Mouse (Mus musculus) urinary bladder, postnatal 14 days (tissue): ENCODE measurements around the gene Rpl13a.
"Not testable (repeated sequence)": the region's sequence is repeated elsewhere in the genome, so short reads cannot be mapped to it uniquely, and the experiment has no call there.

Source experiments
- DNase-seq: peaks from one replicate; pipeline ENCODE4 v3.0.0; 2021; ENCODE audit warnings: low spot score

Rpl13a gene

DNA sequence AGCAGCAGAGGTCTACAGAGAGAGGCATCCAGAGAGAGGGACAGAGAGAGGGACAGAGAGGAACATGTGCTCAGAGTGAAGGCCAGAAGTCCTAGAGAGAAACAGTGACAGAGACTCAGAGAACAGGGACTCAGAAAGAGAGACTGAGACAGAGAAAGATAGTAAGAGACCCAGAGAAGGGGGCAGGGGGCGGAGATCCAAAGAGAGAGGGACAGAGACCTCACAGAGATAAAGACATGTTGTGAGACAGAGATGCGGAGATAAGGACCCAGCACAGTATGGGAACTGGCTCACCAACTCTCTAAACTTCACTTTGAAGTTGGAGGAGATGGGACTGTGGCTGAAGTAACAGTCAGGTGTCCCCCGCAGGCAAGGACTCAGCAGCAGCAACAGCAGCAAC is 6.8 kb upstream of the Rpl13a start:
- DNase-seq: no peak

DNA sequence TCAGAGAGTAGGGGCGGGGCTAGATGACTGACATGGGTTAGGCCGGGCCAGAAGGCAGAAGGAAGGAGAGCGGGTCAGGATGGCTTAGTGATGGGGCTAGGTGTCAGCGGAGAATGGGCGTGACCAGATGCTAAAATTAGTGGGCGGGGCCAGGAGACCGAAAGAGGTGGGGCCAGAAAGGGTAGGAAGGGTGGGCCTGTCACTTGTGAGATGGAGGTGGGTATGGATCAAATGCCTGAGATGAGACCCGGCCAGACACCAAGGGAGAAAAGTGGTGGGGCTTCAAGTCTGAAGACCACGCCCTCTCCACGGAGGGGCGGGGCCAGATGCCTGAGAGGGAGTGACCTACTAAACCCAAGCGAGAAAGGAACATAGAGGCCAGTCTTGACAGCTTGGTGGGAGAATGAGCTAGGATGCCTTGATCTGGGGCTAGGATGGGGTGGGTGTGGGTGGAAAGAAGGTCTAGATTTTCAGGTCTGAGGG is 6.0 kb upstream of the Rpl13a start:
- no peak for DNase-seq

DNA sequence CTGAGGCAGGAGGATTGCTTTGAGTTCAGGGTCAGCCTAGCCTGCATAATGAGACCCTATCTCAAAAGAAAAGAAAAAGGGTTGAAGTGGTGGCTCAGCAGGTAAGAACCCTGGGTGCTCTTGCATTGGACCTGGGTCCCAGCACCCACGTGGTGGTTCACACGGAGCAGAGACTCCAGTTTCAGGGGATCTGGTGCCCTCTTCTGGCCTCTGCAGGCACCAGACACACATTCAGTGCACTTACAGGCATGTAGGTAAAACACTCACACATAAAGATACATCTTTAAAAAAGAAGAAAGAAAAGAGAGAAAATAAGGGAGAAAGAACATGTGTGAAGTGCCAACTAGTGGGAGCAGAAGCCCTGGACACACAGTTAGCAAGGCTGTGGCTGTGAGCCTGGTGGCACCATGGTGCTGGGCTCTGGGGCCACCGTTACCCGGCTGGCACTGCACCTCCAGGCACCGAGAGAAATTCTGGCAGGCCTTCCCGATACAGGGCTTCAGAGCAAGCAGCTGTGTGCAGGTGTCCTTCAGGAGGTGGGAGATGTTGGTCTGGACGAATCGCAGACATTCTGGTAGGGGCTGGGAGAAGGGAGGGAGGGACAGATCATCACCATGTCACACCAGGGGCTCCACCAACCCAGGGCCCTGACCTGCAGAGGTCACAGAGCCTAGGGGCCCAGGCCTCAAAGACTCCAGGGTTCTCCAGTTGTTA is 5.0 kb upstream of the Rpl13a start:
- DNase-seq: no peak

DNA sequence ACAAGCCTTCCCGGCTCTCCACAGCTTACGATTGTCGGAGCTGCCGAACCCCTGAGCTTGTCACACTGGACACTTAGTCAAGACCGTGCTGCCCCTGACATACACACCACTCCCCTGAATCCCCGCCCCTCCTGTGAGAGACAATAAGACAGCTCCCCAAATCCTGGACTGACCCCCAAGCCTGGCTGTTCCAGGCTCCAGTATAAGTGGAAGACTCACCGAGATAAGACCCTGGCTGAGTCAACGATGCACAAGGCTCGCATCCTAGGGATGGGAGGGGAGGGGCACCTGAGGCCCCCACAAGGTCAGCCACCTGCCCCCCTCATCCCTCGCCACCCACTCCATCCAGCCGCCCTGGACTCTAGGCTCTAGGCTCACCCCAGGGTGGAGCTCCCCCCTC is 3.3 kb upstream of the Rpl13a start:
- DNase-seq: no peak

DNA sequence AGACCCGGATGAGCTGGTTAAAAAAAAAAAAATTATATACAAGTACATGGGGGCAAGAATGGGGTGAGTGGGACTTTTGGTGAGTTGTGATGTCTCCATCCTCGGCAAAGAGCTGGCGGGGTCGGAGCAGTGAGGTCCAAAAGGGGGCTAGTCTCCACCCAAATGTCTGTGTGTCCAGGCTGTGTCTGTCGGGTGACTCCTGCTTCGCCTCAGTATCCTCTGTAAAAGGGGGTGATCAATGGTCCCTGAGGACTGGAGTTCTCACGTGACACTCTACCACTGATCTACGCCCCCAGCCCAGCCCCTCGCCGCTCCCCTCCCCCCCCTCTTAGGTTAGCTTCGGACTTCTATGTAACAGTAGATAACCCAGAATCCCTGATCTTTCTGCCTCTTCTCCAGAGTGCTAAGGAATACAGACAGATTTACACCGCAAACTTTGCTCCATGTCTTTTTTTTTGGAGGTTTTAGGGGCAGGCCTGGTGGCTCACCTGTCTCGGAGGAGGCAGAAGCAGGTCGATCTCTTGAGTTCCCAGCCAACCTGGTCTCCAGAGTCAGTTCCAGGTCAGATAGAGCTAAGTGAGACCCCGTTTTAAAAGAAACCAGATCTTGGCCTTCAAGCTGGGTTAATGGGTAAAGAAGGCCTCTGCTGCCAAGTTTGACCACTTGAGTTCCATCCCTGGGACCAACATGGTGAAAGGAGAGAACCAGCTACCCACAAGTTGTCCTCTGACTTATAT is 1.4 kb upstream of the Rpl13a start:
- DNase-seq: no peak

DNA sequence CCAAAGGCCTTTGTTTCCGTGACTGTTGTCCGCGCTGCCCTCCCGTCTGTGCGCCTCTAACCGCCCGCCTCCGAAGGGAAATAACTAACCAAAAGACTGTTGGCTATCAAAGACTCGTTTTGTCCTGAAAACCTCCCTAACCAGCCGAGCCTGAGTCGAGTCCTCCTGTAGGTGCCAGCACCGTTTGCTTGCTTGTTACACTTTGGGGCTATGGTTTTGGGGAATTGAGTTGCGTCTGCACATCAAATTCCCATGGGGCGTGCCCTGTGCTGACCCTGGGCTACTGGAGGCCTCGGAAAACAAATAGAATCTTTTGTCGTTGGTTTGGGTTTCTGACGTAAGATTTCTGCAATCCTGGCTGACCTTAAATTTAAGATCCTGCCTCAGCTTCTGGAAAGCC is 757 bp upstream of the Rpl13a start:
- no peak for DNase-seq

DNA sequence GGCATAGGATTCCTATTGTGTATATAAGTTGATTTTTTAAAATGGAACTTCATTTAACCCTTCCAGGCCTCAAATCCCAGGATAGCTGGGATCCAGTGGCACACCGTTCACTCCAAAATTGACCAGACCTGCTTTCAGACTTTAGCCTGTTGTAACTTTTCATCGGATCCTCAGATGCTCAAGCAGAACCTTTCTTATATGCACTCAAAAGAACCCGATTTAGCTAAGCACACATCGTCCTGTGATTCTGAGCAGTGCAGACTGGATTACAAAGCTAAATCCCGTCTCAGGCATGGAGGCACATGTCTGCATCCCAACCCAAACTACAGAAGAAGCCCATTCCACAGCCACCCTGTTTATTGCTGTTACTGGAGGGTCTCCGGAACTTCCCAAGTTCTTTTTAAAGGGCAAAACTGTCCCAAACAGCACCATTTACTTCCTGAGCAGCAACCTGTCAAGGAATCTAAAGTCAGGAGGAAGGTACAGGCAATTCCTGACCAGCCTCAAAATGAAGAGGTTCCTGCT is 799 bp downstream of the Rpl13a start:
- no peak for DNase-seq

DNA sequence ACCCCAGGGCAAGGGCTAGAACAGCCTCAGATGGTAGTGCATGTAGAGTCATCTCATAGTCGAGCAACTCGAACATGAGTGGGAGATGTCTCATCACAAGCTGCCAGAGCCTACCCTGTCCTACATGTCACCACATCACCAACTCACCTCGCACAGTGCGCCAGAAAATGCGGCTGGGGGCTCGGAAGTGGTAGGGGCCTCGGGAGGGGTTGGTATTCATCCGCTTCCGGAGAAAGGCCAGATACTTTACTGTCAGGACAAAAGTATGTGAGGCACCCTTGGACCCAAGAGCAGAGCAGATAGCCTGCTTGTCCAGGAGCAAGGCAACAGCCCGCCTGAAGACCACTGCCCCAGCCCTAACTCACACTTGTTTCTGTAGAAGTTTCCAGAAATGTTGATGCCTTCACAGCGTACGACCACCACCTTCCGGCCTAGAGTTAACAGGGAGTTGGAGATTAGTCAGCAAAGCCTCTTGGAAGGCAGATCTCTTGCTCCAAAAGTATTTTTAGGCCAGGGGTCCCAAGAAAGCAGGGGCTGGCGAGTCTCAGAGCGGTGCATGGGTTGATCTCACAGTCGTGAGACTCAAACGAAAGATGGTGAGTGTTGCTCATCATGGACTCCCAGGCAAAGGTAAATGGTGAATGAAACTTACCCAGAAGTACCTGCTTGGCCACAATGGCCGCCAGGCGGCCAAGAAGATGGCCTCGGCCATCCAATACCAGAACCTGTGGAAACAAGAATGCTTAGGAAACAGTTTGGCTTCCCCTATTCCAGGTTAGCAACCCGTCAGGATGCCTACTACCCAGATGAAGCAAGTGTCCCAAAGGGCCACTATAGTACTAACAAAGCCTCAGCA is 1.5 kb downstream of the Rpl13a start:
- DNase-seq: no peak

DNA sequence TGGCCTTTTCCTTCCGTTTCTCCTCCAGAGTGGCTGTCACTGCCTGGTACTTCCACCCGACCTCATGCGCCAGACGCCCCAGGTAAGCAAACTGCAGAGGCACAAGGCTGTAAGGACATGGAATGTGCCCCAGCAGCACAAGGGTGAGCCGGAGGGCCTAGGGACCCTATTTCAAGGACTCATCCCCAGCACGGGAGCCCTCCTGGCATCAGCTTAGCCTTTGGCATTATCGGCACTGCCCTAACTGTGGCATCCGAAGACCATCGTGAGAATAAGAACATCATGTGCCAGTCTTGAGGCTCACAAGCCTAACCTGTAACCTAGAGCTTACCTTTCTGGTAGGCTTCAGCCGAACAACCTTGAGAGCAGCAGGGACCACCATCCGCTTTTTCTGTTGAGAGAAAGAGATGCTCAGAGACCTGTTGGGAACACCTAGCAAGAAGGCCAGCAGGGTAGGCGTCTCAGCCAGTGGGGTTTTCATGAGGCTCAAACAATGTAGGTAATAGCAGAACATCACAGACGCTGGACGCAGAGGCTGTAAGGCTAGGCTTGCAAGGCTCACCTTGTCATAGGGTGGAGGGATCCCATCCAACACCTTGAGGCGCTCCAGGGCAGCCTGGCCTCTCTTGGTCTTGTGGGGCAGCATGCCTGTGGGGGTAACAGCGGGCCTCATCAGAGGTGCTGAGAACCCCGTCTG is 2.3 kb downstream of the Rpl13a start:
- DNase-seq: no peak

DNA sequence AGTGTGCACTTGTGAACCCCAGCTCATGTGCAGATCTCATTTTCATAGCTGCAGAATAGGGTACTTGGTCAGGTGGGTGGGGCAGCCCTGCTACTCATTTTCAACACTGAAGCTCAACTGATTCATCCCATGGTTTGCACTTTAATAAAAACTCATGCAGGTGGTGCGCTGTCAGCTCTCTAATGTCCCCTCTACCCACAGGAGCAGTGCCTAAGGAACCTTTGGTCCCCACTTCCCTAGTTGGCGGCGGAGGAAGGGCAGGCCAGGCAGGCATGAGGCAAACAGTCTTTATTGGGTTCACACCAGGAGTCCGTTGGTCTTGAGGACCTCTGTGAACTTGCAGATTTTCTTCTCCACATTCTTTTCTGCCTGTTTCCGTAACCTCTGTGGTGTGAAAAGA is 2.9 kb downstream of the Rpl13a start:
- not testable (repeated sequence) for DNase-seq

DNA sequence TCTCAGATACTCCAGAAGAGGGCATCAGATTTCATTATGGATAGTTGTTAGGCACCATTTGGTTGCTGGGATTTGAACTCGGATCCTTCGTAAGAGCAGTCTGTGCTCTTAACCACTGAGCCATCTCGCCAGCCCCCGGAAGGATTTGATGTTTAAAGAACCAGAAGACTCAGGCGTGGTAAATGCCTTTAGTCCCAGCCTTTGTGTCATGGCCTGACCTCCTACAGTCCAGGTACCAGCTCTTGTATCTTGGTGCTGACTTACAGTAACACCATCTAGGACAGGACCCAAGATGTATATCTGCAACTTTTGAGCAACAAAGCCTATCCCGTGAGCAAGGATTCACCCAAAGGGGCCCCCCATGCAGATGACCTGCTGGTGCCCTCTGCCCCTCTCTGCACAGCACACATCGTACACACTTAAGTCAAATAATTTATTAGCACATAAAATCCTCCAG is 3.4 kb downstream of the Rpl13a start:
- no peak for DNase-seq

DNA sequence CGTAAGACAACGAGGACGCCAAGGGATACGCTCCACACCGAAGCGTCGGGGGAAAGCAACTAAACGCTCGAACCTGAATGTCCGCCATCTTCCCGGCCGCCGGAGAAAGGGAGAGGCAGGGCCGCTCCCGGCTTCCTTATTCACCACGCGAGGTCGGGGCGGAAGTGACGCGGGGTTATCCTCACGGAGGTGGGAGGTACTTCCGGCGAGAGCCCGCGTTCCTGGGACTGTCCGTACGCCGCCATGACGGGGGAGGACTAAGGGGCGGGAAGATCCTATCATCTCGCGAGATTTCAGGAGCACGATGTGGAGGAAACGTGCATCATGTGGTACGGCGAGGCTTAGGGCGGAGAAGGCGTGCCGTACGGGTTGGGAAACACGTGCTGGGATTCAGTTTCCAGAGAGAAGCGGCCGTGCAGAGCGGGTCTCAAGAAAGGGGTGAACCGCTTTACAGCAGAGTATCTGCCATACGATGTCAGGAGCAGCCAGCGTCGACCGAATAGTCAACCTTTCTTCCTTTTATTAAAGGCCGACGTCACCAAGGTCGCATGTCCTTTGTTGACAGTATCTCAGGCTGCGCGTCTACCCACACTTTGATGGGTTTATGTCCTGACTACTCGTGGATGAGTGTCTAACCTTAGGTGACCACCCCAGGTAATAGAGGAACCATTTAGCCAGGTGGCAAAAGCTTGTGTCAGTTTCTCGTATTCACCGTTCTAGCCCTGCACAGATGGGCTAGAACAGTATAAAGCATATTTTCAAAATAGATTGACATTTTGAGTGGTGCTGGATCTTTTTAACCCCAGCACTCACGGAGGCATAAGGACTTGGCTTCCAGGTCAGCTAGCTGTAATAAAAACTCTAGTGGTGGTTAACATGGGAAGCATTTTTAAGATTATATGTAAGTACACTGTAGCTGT is 4.1 kb downstream of the Rpl13a start, which contains the start of gene Rps11:
Gene Rps11, minus strand, starts transcription at position 216 of the 920 bp plus-strand sequence.
- peak; percentile 99 for DNase-seq

DNA sequence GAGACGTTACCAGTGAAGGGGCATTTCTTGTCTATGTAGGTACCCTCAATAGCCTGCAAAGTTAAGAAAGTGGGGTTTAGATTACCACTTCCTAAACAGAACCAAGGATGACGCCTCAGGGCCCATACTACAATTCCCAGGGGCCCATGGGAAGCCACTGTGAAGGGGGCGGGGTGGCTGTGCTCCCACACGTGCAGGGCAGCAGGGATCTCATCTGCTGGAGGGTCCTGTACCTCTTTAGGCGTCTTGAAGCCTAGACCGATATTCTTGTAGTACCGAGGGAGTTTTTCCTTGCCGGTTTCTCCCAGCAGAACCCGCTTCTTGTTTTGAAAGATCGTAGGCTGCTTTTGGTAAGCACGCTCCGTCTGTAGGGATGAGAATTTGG is 5.4 kb downstream of the Rpl13a start:
- DNase-seq: peak; percentile 41

DNA sequence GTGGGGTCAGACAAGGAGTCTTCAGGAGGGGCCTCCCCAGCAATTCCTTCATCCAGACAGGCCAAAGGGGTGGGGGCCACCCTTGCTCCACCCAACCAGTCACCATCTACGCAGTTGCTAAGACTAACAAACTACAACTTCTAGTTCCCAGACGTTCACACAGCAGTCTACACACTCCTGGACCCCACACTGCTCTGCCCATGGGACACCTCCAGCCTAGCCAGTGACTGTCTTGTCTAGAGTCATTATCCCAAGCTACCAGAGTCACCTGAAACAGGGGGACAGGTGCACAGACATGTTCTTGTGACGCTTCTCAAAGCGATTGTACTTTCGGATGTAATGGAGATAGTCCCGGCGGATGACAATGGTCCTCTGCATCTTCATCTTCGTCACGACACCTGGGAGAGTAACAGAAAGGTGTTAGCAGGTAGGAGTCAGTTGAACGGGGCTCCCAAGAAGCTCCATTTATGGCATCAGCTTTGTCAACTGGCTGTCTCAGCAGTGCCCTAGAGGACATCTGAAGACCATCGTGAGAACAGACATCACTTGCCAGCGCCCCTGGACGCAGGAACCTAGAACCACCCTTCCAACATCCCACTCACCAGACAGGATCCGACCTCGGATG is 5.9 kb downstream of the Rpl13a start:
- DNase-seq: no peak

DNA sequence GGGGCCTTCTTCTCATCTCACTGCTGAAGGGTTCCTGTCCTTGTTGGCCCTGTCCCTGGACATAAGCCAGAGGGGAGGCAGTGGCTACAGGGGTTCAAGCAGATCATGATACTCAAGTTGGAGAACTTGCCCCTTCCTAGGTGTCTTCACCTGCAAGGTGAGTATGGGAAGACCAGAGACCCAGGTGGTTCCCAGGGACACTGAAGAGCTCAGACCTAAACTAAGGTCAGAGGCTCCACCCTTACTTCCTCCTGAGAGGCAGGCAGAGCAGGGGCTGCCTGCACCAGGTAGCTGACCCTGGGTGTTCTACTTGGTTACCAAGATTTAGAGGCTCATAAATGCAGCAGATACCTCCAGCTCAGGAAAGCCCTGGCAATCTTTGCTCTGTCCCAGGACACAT is 6.6 kb downstream of the Rpl13a start:
- DNase-seq: no peak

DNA sequence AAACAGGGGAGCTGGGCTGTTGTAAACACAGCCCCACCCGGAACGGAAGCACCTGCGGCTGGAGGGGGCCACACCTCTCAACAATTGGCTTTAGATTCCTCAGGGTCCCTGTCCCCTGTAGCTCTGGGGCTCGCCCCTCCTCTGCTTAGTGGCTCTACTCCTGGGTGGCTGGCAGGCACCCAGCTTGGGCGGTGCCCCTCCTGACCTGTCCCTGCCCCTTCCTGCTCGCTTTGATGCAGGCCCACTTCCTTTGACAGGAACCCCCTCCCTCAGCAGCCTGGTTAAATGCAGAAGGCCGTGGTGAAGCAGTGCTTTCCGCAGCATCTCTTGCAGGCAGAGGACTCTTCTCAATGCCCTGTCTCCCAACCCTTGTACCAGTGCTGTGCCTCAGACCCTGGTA is 7.2 kb downstream of the Rpl13a start:
- no peak for DNase-seq

DNA sequence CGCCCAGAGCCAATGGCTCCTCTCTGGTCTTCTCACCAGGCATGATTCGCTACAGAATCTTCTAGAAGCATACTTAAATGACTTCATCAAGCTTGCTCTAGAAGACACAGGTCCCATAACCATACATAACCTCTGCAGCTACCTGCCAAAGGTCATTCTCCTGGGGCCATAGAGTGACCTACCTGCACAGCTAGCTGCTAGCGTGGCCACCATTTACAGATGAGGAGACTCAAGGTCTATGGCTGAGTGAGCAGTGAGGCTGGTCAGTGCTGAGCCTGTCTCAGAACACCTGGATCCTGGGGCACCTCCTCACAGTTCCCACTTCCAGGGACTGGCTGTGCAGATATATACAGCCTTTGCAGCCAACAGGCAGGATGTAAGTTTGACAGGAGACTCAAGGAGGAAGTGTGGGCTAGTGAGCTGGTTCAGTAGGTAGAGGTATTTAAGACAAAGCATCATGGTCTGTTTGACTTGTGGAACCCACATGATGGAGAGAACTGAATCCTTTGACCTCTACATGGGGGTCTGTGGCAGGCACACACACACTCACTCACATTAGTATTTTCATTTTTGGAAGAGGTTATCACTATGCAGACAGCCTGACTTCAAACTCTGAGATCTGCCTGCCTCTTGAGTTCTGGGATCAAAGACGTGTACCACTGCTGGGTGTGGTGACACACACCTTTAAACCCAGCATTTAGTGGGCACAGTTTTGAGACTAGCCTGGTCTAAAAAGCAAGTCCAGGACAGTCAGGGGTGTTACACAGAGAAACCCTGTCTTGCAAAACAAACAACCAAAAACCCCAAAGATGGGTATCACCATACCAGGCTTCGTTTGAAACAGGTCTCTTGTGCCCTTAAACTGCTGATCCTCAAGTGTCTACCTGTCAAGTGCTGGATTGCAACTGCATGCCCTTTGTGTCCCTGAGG is 8.5 kb downstream of the Rpl13a start:
- no peak for DNase-seq

DNA sequence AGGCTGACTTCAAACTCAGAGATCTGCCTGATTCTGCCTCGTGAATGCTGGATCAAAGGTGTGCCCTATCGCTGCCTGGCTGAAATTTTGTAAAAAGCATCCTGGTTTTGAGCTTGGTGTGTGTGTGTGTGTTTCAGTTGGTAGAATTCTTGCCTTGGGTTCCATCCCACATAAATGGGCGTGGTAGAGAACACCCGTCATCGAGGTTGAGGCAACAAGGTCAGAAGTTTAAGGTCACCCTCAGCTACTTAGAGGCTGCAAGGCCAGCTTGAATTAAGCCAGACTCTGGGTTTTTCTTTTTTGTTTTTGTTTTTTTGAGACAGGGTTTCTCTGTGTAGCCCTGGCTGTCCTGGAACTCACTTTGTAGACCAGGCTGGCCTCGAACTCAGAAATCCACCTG is 10.2 kb downstream of the Rpl13a start:
- DNase-seq: no peak

DNA sequence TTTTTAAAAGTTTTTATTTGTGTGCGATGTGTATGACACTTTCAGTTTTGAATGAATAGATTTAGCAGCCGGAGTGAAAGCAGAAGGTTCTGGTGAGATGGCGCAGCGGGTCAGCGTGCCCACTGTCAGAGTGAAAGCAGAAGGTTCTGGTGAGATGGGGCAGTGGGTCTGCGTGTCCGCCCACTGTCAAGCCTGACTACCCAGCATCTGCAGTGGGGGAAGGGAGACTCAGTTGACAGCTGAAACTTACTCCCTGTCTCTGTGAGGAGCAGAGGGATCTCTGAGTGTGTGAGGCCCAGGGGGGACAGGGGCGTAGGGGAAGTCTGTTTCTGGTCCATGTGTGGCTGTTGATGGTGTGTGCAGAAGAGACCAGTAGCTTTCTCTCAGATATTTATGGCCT is 11.0 kb downstream of the Rpl13a start:
- DNase-seq: no peak
